Mouse (Mus musculus) ES-Bruce4 (cell line): Measurements from ENCODE around the gene Otogl. TPM values are rescaled to one million over a fixed set of nuclear protein-coding genes. Genes with fewer than 3 reads are reported as not detected.

ENCODE experiments used
- H3K27ac ChIP-seq: 2 replicates; pipeline ENCODE4 v1.5.1; 2012; ENCODE audit warnings: low read length, inconsistent platforms; ENCODE audit not compliant: insufficient read depth
- H3K27me3 ChIP-seq: 2 replicates; pipeline ENCODE4 v1.6.1; 2012; ENCODE audit warnings: mild to moderate bottlenecking, low read length, inconsistent platforms; ENCODE audit not compliant: control insufficient read depth, poor library complexity, insufficient read depth, severe bottlenecking
- H3K36me3 ChIP-seq: 2 replicates; pipeline ENCODE4 v1.6.1; 2012; ENCODE audit warnings: inconsistent platforms, mild to moderate bottlenecking, low read length, moderate library complexity; ENCODE audit not compliant: control insufficient read depth, poor library complexity, insufficient read depth, severe bottlenecking
- H3K4me1 ChIP-seq: one replicate; pipeline ENCODE4 v1.8.1; 2011; ENCODE audit warnings: low read length; ENCODE audit not compliant: control insufficient read depth, insufficient read depth
- H3K4me3 ChIP-seq: 2 replicates; pipeline ENCODE4 v1.5.1; 2011; ENCODE audit warnings: low read depth, mild to moderate bottlenecking, low read length
- H3K9ac ChIP-seq: 2 replicates; pipeline ENCODE4 v1.6.1; 2012; ENCODE audit warnings: low read depth, mild to moderate bottlenecking, inconsistent platforms; ENCODE audit not compliant: poor library complexity, severe bottlenecking
- H3K9me3 ChIP-seq: replicated peaks from 2 replicates; pipeline ENCODE4 v1.6.1; 2012; ENCODE audit warnings: mild to moderate bottlenecking, low read length, inconsistent platforms; ENCODE audit not compliant: control insufficient read depth, poor library complexity, insufficient read depth, severe bottlenecking
- CTCF ChIP-seq: IDR thresholded peaks from one replicate; pipeline ENCODE4 v1.8.1; 2011; ENCODE audit warnings: low read depth, low read length
- EP300 ChIP-seq: IDR thresholded peaks from 2 replicates; pipeline ENCODE4 v1.6.1; 2011; ENCODE audit warnings: low read depth, low read length; ENCODE audit not compliant: insufficient read depth
- POLR2A ChIP-seq: IDR thresholded peaks from one replicate; pipeline ENCODE4 v1.8.1; 2011; ENCODE audit warnings: low read length; ENCODE audit not compliant: insufficient read depth
- polyA plus RNA-seq: library from polyadenylated mRNA; stranded (reverse); fragments of >200 nt; gene quantifications from 2 replicates; pipeline ENCODE4 v1.2.4, GENCODE M21; 2011; ENCODE audit warnings: low read depth; ENCODE audit not compliant: missing spikeins, insufficient read depth, insufficient read length

Otogl gene
- polyA plus RNA-seq: not detected in 2 replicates

DNA sequence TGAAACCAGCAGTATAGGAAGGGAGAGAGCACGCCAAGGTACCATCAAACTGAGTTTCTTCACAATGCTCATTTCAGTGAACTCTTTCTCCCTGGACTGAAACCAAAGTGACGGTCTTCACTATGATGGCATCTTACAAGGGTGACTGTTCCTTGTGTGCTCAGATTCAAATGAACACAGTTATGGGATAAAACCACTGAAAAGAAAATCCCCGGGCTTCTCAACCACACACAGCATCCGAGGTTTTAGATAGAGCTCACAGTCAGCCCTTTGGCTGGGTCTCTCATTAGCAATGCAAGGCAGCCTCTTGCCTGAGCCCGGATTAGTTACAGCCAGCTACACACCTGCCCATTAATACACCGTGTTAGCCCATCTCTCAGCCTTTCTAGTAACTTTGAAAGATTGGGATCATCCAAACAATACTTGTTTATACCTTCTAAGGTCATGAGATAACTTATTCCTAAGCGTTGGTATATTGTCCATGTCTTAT, at the start of gene Otogl:
TSS of gene Otogl (minus strand) at position 51 of the 490 bp plus-strand sequence.
- no peaks in the 10 kb centered on the region for H3K27me3 ChIP-seq
- H3K27ac ChIP-seq: no peak within 1 kb of the TSS
- H3K4me3 ChIP-seq: no peak within 1 kb of the TSS
- H3K36me3 ChIP-seq: no peaks in the 10 kb centered on the region
- TF ChIP-seq EP300: no peak
- no peak for TF ChIP-seq POLR2A
- no peak for TF ChIP-seq CTCF
- no peak within 1 kb of the TSS for H3K9ac ChIP-seq
- H3K9me3 ChIP-seq: no peaks in the 10 kb centered on the region
- no peaks in the 10 kb centered on the region for H3K4me1 ChIP-seq

DNA sequence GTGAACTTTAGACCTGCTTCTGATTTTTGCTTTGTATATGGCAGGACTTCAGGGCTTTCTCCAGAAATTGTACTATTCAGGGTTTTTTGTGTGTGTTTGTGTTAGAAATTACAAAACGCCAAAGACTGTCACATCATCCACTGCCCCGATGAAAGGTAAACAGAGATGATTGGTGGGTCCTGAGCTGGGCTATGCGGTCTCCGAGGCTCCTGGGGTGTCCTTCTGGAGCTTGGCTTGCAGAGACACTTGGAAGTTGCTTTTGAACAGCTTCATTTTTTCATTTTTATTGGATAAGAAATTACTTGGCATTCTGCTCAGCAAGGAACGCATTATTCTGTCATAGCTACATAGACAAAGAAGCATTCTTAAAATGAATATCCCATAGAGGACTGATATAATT, 44.7 kb upstream of the Otogl start:
- H3K9ac ChIP-seq: no peak overlapping the region
- TF ChIP-seq POLR2A (no peak), CTCF (no peak), EP300 (no peak)
- no peaks in the 10 kb centered on the region for H3K36me3 ChIP-seq
- H3K27ac ChIP-seq: no peak overlapping the region
- H3K9me3 ChIP-seq: no peaks in the 10 kb centered on the region
- H3K4me1 ChIP-seq: no peaks in the 10 kb centered on the region
- no peaks in the 10 kb centered on the region for H3K27me3 ChIP-seq
- no peak overlapping the region for H3K4me3 ChIP-seq

DNA sequence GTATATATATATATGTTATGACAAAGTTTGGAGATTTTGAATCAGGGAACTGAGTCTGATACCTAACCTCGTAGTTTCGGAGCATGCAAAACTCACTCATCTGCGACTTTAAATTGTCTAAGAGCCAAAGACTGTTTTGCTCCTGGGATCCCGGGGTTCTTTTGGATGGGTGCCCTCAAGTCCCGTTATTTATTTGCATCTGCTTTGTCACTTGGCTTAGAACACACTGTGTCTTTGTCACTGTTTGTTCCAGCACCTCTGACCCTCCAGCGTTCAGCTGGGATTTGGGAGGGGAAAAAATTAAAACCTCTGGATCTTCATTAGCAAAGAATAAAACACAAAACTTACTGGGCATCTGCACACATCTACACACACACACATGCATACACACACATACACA, 42.5 kb upstream of the Otogl start:
- Histone ChIP-seq H3K9me3 (no peaks in the 10 kb centered on the region), H3K27me3 (no peaks in the 10 kb centered on the region), H3K4me3 (no peak overlapping the region), H3K27ac (no peak overlapping the region), H3K36me3 (no peaks in the 10 kb centered on the region), H3K9ac (no peak overlapping the region), H3K4me1 (no peaks in the 10 kb centered on the region)
- no peak for TF ChIP-seq POLR2A
- no peak for TF ChIP-seq CTCF
- no peak for TF ChIP-seq EP300

- no peaks in the 10 kb centered on the region for H3K36me3 ChIP-seq
- H3K27ac ChIP-seq: no peak overlapping the region
- no peaks in the 10 kb centered on the region for H3K4me1 ChIP-seq
- no peak overlapping the region for H3K4me3 ChIP-seq
- TF ChIP-seq CTCF (no peak), POLR2A (no peak), EP300 (no peak)
- no peaks in the 10 kb centered on the region for H3K9me3 ChIP-seq
- H3K9ac ChIP-seq: no peak overlapping the region
- no peaks in the 10 kb centered on the region for H3K27me3 ChIP-seq
These were observed 39.7 kb upstream of the Otogl start for GRCm38 (mm10) chr10:107951596-107951995.

DNA sequence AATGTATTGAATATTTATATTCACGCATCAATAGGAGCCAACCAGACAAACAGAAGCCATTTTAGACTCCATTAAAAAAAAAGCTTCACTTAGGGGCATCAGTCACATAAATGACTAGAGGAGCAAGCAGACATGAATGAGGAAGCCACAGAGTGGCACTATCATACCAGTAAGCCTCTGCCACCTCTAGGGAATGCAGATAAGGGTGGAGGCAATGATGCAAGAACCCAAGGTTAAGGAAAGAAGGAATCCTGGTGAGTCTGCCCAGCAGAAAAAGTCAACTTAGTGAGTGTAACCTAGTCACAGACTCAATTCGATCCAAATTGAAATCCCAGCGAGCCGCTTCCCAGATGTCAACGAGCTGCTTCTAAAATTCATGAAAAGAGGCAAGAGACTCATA, 38.0 kb upstream of the Otogl start:
- no peaks in the 10 kb centered on the region for H3K27me3 ChIP-seq
- H3K36me3 ChIP-seq: no peaks in the 10 kb centered on the region
- no peak overlapping the region for H3K27ac ChIP-seq
- no peaks in the 10 kb centered on the region for H3K4me1 ChIP-seq
- no peaks in the 10 kb centered on the region for H3K9me3 ChIP-seq
- H3K9ac ChIP-seq: no peak overlapping the region
- no peak overlapping the region for H3K4me3 ChIP-seq
- TF ChIP-seq CTCF (no peak), POLR2A (no peak), EP300 (no peak)

GRCm38 (mm10) chr10:107948647-107949046, 36.7 kb upstream of the Otogl start:
- TF ChIP-seq POLR2A (no peak), CTCF (no peak), EP300 (no peak)
- H3K36me3 ChIP-seq: no peaks in the 10 kb centered on the region

More at GRCm38 (mm10) chr10:107948647-107949046, 36.7 kb upstream of the Otogl start:
- Histone ChIP-seq H3K4me1 (no peaks in the 10 kb centered on the region), H3K9me3 (no peaks in the 10 kb centered on the region), H3K4me3 (no peak overlapping the region), H3K9ac (no peak overlapping the region), H3K27me3 (no peaks in the 10 kb centered on the region), H3K27ac (no peak overlapping the region)
